Mouse (Mus musculus): Measurements from ENCODE around the gene Srebf2. TPM values are rescaled to one million over a fixed set of nuclear protein-coding genes. Genes with fewer than 3 reads are reported as not detected.

The Srebf2 gene
- polyA plus RNA-seq (2017; shearing (Covaris generic)), result 142 TPM

GRCm38 (mm10) chr15:82146770-82147610, at the start of gene Srebf2:
TSS of gene Srebf2 (plus strand) at chr15:82147181.

GRCm38 (mm10) chr15:82127426-82128374, 19.3 kb upstream of the Srebf2 start, which contains the start of gene Ccdc134:
TSS of gene Ccdc134 (plus strand) at chr15:82127922.

GRCm38 (mm10) chr15:82212752-82213063, 65.7 kb downstream of the Srebf2 start, which contains the start of gene Shisa8:
TSS of gene Shisa8 (minus strand) at chr15:82212815.

GRCm38 (mm10) chr15:82223657-82224601, 76.9 kb downstream of the Srebf2 start, which contains the start of gene Tnfrsf13c:
TSS of gene Tnfrsf13c (minus strand) at chr15:82224369.

GRCm38 (mm10) chr15:82244115-82244804, 97.3 kb downstream of the Srebf2 start, which contains the start of gene Cenpm:
TSS of gene Cenpm (minus strand) at chr15:82244748.

GRCm38 (mm10) chr15:82252097-82252496, 105.1 kb downstream of the Srebf2 start, which contains the start of gene 1500009C09Rik:
TSS of gene 1500009C09Rik (plus strand) at chr15:82252397.

Other genes with a start within 250 kb of the Srebf2 start
- 51.3 TPM for gene Polr3h, start 220.9 kb upstream of the Srebf2 start, polyA plus RNA-seq (2017; shearing (Covaris generic))
- gene Csdc2, start 210.4 kb upstream of the Srebf2 start, polyA plus RNA-seq (2017; shearing (Covaris generic)), result not detected
- gene Pmm1, start 186.3 kb upstream of the Srebf2 start, polyA plus RNA-seq (2017; shearing (Covaris generic)), result 9.4 TPM
- gene 1700029P11Rik, start 166.6 kb upstream of the Srebf2 start, polyA plus RNA-seq (2017; shearing (Covaris generic)), result not detected
- 76.9 TPM for gene Xrcc6, start 159.3 kb upstream of the Srebf2 start, polyA plus RNA-seq (2017; shearing (Covaris generic))
- gene Desi1, start 113.3 kb upstream of the Srebf2 start, polyA plus RNA-seq (2017; shearing (Covaris generic)), result 33.7 TPM
- 164 TPM for gene Snu13, start 99.6 kb upstream of the Srebf2 start, polyA plus RNA-seq (2017; shearing (Covaris generic))
- gene 4930407I10Rik, start 88.0 kb upstream of the Srebf2 start, polyA plus RNA-seq (2017; shearing (Covaris generic)), result not detected
- gene Mei1, start 77.2 kb upstream of the Srebf2 start, polyA plus RNA-seq (2017; shearing (Covaris generic)), result 0.04 TPM
- gene Ccdc134, start 19.3 kb upstream of the Srebf2 start, polyA plus RNA-seq (2017; shearing (Covaris generic)), result 27.4 TPM
- 0.29 TPM for gene Shisa8, start 65.6 kb downstream of the Srebf2 start, polyA plus RNA-seq (2017; shearing (Covaris generic))
- 2.5 TPM for gene Tnfrsf13c, start 77.2 kb downstream of the Srebf2 start, polyA plus RNA-seq (2017; shearing (Covaris generic))
- 5.0 TPM for gene Cenpm, start 97.6 kb downstream of the Srebf2 start, polyA plus RNA-seq (2017; shearing (Covaris generic))
- not detected for gene 1500009C09Rik, start 105.2 kb downstream of the Srebf2 start, polyA plus RNA-seq (2017; shearing (Covaris generic))
- gene Sept3, start 127.7 kb downstream of the Srebf2 start, polyA plus RNA-seq (2017; shearing (Covaris generic)), result 0.31 TPM
- gene Wbp2nl, start 151.8 kb downstream of the Srebf2 start, polyA plus RNA-seq (2017; shearing (Covaris generic)), result 0.12 TPM
- 61.8 TPM for gene Naga, start 191.7 kb downstream of the Srebf2 start, polyA plus RNA-seq (2017; shearing (Covaris generic))
- gene Pheta2, start 191.8 kb downstream of the Srebf2 start, polyA plus RNA-seq (2017; shearing (Covaris generic)), result 5.5 TPM
- 178 TPM for gene Smdt1, start 191.8 kb downstream of the Srebf2 start, polyA plus RNA-seq (2017; shearing (Covaris generic))
- 278 TPM for gene Ndufa6, start 207.1 kb downstream of the Srebf2 start, polyA plus RNA-seq (2017; shearing (Covaris generic))
- gene Cyp2d22, start 233.1 kb downstream of the Srebf2 start, polyA plus RNA-seq (2017; shearing (Covaris generic)), result 11.0 TPM
- gene Cyp2d11, start 246.8 kb downstream of the Srebf2 start, polyA plus RNA-seq (2017; shearing (Covaris generic)), result not detected